Mouse (Mus musculus) thymus, postnatal 25 days (tissue): ENCODE results near the gene Spag8.
A peak's percentile ranks its signal among the peaks of the same experiment; 100 is the strongest.

Experiments used
- DNase-seq: peaks from one replicate; pipeline ENCODE4 v3.0.0; 2022

Gene Spag8

DNA sequence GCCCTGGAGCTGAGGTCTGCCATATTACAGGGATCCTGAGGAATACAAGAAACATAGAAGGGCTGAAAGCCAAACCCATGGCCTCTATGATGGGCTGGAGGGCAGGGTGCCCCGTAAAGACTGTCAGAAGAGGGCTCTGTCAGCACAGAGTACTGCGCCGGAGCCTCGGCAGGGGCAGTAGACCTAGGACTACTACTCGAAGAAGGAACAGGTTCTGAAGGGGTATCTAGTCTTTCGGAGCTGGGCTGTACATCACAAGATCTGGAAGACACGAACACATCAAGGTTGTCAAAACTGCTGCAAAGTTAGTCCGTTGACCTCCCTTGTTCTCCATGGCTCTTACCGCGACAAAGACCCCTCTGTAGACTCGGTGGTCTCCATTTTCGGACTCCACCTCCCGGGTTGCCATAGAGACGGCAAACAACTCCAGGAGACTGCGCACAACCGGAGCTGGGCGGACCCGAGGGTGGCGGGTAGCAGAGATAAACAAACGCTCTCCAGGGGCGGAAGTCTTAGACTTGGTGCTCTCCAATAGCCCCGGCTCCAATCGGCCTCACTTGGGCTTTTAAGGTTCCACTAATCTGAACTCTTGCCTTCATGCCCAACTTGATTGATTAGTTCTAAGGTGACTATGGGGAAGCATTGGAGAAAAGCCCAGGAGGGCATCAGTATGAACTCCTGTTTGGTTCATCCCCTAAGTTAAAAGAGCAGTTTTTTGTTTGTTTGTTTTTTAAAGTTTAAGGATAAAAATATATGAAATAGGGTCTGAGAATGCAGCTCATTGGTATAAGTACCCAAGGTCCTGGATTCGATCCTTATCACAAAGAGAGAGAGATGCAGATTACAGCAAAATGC lies at the start of gene Spag8:
Gene Spag8, minus strand, starts transcription at position 434 of the 855 bp plus-strand sequence.
- peak; percentile 33 for DNase-seq

DNA sequence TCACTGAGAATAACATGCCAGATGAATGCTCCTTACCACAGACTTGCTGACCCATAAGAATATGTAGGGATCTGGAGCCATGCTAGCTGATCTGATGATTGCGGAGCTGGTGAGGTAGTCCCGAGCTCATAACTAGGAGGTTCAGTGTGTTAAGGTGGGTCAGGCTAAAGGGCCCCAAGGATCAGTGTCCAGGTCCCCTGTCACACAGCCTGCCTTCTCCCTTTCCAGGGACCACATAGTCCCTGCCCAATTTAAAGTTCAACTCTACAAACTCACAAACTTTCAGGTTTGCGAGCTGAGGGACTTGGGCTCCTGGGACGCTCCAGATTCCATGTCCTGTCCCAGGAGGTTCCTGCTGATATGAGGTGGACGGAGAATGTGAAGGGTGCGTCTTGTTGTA lies 47.3 kb upstream of the Spag8 start, which contains the start of gene Olfr70:
Gene Olfr70, minus strand, starts transcription at position 101 of the 400 bp plus-strand sequence.
- DNase-seq = no peak

DNA sequence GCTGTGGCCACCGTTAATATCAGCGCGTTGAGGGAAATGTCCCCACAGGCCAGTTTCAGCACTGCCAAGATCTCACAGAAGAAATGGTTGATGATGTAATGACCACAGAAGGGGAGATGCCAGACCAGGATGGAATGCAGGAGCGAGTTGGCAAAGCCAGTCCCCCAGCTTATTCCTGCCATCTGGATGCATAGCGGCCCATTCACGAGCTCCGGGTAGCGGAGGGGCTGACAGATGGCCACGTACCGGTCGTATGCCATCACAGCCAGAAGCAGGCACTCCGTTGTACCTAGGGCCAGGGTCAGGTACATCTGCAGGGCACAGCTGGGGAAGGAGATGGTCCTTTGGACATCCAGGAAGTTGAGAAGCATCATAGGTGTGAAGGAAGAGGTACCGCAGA lies 43.2 kb upstream of the Spag8 start:
- DNase-seq = no peak

DNA sequence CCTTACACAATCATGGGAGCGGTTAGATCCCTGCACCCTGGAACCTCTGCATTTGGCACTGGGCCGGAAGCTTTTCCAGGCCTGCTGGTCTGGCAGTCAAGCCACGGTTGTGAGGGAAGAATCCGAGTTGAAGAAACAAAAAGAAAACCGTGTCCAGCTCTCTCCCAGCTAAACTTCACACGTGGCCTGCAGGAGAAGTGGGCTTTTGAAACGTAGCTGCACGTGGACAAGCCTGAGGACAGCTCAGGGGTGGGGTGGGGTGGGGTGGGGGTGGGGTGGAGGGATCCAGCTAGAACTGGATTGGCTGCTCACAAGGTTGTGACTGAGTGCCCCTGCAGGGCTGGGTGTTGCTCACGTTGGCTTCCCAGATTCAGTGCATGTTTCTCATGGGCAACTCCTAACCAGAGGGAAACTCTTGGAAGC lies 41.9 kb upstream of the Spag8 start:
- DNase-seq = no peak

DNA sequence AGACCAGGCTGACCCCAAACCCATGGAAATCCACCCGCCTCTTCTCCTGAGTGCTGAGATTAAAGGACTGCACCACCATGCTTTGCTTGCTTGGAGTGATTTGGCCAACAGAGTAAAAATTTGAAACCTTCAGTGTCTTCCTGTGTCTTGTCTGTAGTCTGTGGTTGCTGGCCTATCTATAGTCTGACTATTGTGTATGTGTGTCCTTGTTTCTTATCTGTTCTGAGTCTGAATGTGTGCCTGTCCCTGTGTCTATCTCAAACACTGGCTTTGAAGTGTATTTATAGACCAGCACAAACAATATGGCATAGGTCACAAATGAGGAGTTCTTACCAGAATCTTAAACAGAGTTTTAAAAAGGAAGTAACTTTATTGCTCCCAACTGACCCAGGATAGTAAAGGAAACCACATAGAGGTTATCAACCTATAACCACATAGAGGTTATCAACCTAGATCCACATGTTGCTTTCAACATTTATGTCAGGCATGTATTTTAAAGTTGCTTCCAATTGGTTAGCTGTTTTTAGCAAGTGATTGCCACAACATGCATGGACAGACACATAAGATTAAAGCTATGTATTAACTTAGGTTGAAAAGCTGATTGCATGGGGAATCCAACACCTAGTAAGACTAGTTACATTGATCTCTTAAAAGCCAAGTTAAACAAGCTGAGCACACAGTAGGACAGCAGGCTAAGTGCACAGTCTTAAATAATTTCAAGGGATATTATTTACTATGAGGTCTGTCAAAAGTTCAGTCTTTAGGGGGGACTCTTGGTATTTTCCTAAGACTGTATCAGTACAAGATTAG lies 41.2 kb upstream of the Spag8 start:
- DNase-seq = no peak

DNA sequence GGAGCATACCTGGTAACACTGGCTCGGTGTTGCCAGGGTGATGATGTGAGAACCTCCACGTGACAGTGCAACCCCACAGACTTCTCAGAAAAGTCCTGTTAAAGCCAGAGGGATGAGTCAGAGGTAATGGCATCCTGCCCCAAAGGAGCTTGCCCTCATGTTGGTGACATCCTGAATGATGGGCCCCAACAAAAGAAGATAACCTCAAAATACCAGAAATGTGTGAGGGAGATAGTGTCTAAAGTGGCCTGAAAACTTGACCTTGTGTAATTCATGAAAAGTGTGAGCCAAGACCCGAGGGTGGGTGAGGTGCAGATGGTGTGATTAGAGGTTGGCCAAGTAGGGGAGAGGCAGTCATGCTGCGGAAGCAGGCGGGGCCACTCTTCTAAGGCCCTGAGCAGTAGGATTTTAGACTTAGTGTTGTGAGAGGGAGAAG lies 40.4 kb upstream of the Spag8 start:
- DNase-seq = no peak

DNA sequence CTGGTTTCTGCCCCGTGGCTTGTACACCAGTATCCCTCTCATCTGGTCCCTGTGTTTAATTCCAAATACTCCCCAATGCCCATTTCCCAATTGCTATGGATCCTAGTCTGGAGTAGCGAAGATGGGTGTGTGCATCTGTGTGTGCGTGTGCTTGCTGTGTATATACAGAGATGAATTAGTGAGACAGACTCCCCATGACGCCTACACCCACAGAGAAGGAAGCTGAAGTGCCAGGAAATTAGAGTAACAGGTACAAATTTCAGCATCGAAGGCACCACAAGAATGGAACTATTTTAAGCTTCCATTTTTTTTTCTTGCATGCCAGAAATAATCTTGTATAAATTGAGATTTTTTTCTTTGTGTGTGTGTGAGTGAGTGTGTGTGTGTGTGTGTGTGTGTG lies 37.6 kb upstream of the Spag8 start:
- DNase-seq = no peak

DNA sequence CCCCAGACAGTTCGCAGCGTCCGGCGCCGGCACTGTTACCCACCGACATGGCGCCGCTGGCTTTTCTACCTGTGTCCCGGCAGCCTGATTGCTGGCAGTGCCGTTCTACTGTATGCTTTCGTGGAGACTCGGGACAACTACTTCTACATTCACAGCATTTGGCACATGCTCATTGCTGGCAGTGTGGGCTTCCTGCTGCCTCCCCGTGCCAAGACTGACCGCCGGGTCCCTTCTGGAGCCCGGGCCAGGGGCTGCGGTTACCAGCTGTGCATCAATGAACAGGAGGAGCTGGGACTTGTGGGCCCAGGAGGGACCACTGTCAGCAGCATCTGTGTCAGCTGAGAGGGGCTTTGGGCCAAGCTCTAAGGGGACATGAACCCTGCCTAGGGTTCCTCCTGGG lies 36.6 kb upstream of the Spag8 start:
- no peak for DNase-seq

DNA sequence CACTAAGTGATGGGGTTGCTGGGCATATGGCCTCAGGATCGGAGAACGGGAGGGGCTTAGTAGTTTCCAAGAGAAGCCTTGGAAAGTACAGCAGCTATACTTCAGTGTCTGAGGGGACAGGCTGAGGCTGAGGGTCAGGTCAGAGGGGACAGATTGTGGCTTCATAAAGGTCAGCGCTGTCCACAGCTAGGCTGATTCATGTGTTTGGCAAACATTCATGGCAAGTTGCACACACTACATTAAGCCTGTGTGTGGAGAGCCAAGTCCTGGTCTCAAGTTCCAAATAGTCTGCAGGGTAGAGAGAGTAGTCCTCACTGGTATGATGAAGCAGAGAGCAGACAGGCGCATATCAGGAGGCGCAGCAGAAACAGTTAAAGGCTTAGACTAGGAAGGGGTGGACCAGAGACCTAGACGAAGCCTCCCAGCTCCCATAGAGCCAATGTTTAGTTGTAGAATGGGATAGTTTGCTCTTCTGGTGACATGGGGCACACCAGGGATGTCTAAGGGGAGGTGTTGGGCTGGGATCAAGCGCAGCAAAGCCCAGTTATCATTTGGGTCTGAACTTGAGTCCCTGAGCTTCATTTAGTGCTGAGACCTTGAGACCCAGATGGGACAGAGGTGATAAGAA lies 26.1 kb upstream of the Spag8 start:
- DNase-seq = no peak

DNA sequence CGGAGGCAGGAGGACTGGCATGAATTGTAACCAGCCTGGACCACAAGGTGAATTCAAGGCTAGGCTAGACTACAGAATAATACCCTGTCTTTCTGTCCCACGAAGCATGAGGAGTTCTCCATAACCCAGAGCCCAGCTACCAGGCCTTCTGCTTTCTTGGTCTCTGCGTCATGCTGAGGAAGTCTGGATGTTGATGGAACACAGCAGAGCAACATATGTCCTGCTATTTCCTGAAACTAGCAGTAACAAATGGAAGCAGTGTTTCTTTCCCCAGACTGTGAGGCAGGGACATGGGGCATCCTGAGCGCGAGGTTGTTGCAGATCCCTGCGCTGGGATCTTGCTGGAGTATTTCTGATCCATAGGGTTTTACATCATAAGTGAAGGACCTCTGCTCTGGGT lies 25.1 kb upstream of the Spag8 start:
- no peak for DNase-seq

DNA sequence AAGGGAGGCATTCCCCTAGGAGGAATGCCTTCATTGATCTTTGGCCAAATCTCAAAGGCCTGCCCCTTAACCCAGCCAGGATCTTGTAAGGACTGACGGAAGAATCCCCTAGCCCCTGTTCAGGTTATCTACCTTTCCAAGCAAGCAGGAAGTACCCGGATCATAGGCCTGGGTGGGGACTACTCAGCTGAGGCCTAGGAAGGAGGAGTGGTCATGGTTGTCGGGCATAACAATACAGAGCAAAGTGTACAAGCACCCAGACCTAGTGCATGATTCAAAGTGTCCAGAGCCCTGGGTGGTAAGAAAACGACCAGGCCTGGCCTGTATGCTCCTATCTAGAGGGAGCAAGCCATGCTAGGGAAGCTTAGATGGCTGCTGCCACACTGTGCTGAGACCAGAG lies 22.2 kb upstream of the Spag8 start:
- DNase-seq = no peak

DNA sequence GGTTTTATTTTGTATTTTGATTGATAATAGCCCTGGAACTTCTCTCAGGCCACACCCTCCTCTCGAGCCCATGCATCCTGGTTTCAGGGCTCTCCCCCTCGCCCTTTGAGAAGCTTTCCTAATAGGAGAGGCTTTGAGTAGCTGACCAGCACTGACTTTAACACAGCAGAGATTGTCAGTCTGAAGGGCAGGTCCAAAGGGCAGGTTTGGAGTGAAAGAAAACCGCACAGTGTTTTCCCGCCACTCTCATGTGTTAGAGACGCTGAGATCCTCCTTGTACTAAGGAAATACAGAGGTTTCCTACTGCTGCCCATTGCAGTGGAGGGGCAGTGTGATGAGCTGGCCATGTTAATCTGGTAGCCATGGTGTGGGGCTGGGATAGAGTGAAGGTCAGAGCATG lies 21.6 kb upstream of the Spag8 start:
- no peak for DNase-seq

DNA sequence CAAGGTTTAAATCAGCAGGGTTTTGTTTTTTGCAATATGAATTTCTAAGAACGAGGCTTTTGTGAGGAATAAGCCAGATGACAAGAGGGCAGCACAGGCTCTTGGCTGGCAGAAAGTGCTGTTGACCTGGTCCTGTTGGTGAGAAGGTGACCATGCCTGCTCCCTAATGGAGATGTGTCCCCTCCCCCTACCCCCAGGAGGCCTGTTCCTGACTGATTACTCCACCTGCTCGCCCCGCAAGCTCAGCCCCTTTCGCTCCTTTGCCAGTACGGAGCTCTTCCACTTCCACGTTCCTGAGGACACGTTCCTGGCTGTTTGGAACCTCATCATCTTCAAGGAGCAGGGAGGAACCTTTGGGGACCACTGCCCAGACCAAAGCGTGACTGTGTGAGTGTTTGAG lies 20.3 kb upstream of the Spag8 start:
- no peak for DNase-seq

DNA sequence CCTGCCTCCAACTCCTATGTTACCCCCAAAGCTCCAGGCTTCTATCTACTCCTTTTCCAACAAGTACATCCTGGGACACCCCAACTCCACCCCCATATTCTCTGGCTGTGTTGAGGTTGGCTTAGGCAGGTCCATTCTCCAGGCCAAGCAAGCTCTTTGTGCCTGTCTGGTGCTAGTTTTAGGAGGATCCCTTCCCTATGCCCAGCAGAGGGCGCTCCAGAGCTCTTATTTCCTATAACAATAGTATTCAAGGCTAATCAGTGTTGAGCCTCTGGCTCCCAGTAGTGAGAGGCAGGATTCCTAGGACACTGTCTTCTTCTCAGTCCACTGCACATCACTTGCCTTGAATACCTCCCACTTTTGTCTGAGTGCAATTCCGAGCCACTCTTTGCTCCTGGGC lies 18.7 kb upstream of the Spag8 start:
- DNase-seq = peak; percentile 74

DNA sequence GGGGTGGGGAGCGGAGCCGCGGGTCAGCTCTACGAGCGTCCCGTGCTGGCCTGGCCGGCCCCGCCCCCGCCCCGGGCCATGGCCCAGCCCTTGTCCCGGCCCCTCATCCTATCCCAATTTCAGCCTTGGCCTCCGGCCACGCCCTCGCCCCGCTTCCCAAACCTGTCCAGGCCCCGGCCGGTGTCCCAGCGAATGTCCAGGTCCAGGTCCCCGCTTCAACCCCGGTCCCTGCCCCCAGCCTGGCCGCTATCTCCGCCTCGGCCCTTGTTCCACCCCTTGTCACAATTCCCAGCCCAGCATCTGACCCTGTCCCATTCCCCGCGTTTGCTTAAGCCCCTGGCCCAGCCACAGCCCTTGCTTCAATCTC lies 16.0 kb upstream of the Spag8 start:
- no peak for DNase-seq

DNA sequence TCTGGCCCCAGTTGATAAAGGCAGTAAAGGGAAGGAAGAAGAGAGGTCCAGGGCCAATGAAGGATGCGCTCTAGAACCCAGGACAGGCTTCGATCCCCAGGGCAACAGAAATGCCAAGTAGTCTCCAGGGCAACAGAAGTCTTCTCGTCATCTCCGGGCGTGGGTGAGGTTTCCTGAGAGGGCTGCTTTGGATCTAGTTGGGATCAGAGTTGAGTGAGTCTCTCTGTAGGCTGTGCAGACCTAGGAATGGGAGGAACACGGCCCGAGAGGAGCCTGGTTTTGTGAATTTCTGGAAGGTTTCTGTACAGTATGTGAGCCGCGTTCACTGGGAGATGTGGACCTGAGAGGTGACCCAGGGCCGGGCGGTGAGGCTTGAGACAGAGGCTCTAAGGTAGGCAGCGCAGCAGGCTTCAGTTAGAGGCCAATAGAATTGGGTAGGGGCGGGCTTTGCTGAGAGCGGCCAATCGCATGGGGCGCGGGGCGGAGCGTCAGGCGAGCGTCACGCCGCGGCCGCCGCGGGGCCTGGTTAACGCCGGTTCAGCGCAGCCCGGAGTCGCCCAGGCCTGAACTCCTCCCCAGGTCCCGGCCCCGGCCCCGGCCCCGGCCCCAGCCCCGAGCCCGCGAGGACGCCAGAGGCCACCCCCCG lies 15.5 kb upstream of the Spag8 start, which contains the start of the genes Tmem8b and Fam221b:
Gene Tmem8b, plus strand, starts transcription at position 190 of the 646 bp plus-strand sequence.
Gene Fam221b, minus strand, starts transcription at position 364 of the 646 bp plus-strand sequence.
- peak; percentile 92 for DNase-seq

DNA sequence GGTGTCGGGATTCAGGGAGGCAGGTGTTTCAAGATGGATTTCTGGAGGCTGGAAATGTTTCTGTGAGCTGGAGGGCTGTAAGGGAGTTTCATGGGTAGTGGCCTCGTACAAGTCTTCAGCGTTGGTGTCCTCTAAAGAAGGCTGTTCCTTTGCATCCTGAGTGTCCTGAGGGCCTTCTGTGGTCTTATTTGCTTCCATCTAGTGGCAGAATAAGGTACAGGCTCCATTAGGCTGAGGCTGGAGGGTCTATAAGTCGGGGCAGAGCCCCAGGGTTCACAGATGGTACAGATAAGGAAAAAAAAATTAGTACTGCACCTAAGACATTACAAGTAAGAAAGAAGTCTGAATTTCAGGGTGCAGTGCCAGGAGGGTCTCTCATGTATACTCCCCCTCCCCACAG lies 13.0 kb upstream of the Spag8 start:
- DNase-seq = peak; percentile 7

DNA sequence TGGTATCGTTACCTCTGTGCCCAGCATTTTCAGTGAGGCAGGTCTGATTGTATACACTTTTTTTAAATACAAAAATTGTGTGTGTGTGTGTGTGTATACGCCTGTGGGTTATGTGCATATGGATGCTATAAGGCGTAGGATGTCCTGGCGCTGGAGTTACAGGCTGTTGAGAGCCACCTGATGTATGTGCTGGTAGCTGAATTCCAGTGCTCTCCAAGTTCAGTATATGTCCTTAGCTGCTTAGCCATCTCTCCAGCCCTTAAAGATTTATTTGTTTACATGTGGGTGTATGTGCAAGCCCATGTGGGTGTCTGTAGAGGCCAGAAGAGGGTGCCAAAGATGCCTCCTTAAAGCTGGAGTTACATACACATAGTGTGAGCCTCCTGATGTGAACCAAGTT lies 3.8 kb upstream of the Spag8 start:
- DNase-seq = no peak

DNA sequence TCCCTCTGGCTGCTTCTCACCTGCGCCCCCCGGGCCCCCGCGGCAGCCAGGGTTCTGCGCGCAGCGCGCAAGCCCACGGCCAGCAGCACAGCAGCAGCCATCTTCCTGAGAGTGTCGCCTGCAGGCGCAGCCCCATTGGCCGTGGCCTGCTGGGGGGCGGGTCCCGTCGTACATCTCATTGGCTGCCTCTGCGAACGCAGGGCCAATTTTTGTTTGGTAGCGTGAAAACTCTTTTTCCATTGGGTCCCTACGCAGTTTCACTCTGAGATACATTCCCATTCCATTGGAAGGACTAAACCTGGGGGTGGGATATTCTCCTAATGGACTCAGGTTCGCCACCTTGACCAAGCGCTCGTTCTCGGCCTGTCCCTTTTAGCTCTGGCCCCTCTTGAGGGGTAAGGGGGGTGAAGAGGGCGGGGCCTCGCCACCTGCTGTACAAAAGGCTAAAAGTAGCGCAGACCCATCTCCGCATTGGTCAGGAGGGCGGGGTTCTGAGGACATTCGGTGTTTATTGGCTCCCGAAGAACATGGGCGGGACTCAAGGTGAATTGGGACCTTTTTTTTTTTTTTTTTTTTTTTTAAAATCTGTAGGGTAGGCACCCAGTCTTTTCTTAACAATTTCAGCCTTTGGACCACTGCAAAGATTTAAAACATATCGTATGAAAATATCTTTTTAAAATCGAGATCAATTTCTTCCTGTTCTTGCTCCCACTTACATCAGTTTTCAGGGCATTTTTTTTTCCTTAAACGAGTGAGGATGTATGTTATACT lies 3.1 kb upstream of the Spag8 start, which contains the start of gene Hint2:
Gene Hint2, minus strand, starts transcription at position 128 of the 771 bp plus-strand sequence.
- peak; percentile 93 for DNase-seq

DNA sequence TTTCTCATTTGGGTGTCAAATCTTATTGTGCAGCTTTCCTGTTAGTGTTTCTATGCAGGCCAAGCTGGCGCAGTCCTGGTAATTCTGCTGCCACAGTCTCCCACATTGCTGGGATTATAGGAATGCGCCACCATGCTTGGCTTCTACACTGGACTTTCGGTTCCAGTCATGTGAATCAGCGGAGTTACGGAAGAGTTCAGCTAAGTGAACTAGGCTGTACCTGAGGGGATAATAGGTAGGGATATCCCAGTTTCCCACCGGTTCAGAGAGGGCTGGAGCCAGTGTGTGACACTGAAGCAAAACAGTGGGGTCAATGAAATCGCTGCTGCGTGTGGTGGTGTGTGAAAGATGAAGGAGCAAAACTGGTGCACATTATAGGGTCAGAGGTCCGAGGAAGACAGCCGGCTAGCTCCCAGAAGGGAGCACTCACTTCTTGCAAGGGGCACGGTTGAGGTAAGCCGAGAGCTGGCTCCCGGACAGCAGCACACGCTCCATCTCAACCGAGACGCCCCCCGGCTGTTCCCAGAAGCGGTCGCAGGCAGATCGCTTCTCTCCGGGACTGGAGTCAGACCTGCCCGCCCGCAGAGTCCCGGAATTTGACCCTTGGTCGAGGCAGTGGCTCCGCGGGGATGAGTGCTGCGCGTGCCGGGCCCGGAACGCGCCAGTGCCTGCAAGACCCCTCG lies 2.4 kb upstream of the Spag8 start:
- DNase-seq = no peak

DNA sequence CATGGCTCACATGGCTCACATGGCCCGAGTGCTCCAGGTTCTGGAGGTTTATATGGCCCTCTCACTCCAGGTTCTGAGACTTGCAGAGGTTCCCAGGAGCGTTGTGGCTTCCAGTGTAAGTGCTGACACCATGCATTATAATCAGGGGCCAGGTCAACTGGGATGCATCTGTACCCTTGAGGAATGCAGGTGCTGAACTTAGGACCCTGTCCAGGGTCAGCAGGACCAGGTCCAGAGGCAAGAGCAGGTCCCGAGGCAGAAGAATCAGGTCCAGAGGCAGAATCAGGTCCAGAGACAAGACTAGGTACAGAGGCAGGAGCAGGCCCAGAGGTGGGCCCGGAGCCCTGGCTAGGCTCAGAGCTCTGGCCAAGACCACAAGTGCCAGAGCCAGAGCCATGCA lies 668 bp downstream of the Spag8 start:
- no peak for DNase-seq
